Mouse (Mus musculus): ENCODE data around the gene Ccdc186.

Ccdc186 gene

GRCm38 (mm10) chr19:56821798-56822447 lies at the start of gene Ccdc186:
TSS of gene Ccdc186 (minus strand) at chr19:56822190.
- DNase-seq (ENCODE audit: low spot score in 2 of 2): peak; percentile 94 to 96

GRCm38 (mm10) chr19:56867701-56868100 lies 45.7 kb upstream of the Ccdc186 start:
- DNase-seq (ENCODE audit: low spot score in 2 of 2): no peak

GRCm38 (mm10) chr19:56856455-56856854 lies 34.5 kb upstream of the Ccdc186 start:
- no peak for DNase-seq (ENCODE audit: low spot score in 2 of 2)

GRCm38 (mm10) chr19:56852590-56852989 lies 30.6 kb upstream of the Ccdc186 start:
- no peak for DNase-seq (ENCODE audit: low spot score in 2 of 2)

GRCm38 (mm10) chr19:56842974-56843373 lies 21.0 kb upstream of the Ccdc186 start:
- no peak for DNase-seq (ENCODE audit: low spot score in 2 of 2)

- DNase-seq (ENCODE audit: low spot score in 2 of 2): no peak
Observed at GRCm38 (mm10) chr19:56838942-56839706, 17.1 kb upstream of the Ccdc186 start.

DNA sequence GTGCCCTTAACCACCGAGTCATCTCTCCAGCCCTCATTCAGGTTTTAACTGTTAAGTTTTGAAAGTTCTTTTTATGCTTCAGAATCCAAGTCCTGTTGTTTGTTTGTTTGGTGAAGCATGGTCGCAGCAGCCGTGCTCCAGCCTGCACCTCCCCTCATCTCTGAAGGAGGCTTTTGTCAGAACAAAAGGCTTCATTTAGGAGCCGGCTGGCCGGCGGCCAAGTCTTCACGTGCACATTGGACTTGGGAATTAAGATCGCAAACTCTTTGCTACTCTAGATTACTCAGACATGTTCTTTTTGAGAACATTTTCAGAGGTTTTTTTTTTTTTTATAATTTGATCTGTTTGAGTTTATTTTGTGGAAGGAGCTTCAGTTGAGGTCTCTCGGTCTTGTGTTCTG lies 13.3 kb upstream of the Ccdc186 start:
- DNase-seq (ENCODE audit: low spot score in 2 of 2): no peak

DNA sequence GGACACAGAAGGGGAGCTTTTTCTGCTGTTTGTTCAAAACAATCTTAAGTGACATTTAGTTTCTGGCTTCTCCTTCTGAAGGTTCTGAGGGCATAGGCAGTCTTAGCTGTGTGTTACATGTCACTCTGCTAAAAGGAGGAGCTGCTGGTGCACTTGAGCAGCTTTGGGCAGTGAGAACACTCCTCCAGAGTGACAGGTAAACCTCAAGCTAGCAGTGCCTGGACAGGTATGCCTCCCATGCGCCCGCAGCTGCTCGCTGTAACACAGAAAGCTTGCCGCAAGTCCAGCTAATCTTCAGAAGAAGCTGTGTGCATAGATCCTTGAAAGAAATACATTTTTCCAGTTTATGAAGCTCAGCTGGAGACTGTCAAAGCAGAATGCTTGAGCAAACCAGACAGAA lies 8.2 kb upstream of the Ccdc186 start:
- no peak for DNase-seq (ENCODE audit: low spot score in 2 of 2)

GRCm38 (mm10) chr19:56829267-56829666 lies 7.3 kb upstream of the Ccdc186 start:
- DNase-seq (ENCODE audit: low spot score in 2 of 2): no peak

DNA sequence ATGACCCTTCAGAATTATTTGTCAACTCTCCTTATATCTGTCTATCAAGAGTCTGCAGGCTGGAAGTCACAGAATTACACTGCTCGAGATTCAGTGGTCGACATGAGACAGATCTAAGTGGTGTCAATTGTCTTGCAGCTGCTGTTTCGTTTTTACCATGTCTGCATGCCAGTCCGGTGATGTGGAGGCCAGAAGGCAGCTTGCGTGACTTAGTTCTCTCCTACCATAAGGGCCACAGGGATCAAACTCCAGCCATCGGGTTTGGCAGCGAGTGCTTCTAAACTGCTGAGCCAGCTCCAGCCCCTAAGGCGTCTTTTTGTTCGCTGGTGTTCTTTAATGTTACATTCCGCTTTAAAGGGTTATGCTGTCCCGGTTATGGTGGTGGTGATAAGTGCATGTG lies 6.3 kb upstream of the Ccdc186 start:
- no peak for DNase-seq (ENCODE audit: low spot score in 2 of 2)

DNA sequence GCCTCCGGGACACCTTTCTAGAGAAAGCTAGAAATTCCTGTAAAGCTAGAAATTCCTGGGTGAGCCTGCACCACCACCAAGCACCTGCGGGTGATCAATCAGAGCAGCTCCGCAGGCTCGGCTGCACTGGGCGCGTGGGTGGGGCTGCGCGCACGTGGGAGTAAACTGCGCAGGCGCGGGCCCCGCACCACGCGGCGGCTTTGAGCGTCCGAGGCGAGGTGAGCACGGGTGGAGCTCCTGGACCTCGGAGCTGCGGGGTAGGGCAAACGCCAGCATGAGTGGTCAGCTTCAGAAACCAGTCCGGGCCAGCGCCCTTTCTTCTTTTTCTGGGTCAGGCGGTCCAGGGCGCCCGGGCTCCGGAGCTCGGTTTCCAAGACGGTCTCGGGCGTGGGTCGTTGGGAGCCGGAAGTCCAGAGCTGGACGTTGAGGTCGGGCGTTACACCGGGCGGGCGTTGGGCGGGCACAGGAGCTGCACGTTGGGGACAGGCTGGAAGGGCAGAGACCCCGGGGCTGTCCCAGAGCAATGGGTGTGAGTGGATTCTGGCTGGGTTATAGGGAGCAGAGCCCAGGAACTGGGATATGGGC lies 4.1 kb upstream of the Ccdc186 start, which contains the start of gene Tdrd1:
TSS of gene Tdrd1 (plus strand) at position 163 of the 585 bp plus-strand sequence.
- no peak for DNase-seq (ENCODE audit: low spot score in 2 of 2)

GRCm38 (mm10) chr19:56822448-56822836 lies 452 bp upstream of the Ccdc186 start:
- no peak for DNase-seq (ENCODE audit: low spot score in 2 of 2)

- no peak for DNase-seq (ENCODE audit: low spot score in 2 of 2)
Observed at GRCm38 (mm10) chr19:56821040-56821797, 771 bp downstream of the Ccdc186 start.

DNA sequence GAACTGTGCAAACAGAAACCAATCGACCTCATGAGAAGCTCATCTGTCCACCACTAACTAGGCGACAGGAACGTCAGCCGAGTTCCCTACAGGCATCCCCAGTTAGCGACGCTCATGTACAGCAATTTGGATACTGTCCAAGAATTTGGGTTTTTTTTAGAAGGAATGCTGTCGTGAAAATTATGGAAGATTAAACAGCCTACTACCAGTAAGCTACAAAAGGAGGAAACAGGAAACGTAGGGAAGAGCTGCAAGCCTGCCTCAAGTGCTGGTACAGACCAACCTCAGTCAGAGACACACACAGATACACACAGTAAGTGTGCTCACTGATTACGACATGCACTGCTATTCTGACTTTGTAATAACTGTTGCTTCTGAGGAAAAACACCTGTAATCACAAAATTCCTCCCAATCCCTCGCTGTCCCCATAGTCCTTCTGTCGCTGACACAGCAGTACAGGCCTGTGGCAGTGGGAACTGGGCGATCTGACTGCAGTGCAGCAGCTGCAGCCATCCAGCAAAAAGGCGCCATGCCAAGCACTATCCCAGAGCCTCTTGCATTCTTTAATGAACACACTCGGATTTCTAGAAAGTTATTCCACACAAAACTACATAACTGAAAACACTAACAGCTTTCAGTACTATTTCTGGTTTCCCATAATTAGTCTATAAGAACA lies 4.0 kb downstream of the Ccdc186 start:
- DNase-seq (ENCODE audit: low spot score in 2 of 2): no peak

DNA sequence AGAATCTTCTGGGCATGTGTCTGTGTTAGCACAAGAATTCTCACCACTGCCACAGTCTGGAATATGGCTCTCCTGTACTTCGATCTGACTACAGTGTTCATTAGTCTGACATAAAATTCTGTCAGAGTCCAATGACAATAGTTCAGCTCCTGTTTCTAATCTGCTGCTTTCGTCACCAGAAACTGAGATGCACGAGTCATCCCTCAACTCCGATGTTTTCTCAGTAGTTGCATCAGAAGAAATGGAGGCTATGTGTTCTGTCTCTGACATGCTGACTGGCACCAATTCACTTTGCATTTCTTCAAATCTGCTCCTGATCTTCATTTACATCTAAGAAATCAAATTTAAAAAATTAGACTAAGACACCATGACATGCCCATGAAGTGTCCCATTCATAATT lies 8.6 kb downstream of the Ccdc186 start:
- no peak for DNase-seq (ENCODE audit: low spot score in 2 of 2)

DNA sequence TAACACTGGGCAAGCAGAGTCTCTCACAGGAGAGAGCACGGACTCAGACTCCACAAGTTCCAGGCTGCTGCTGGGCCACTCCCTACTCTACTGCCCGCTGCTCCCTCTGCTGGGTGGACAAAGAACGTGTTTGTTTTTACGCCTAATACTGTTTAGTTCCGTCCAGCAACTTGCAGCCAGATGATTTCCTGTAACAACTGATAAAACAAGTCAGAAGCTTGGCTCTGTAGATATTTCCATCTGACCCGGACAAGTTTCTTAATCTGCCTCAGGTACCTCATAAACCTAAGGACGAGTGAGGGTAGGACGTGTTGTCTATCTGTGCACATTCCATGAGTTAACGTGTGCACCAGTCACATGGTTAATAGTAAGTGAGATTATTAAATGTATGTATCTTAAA lies 10.4 kb downstream of the Ccdc186 start:
- DNase-seq (ENCODE audit: low spot score in 2 of 2): peak in 1 of 2 experiments; percentile 50

GRCm38 (mm10) chr19:56810641-56811146 lies 11.3 kb downstream of the Ccdc186 start:
- no peak for DNase-seq (ENCODE audit: low spot score in 2 of 2)

- DNase-seq (ENCODE audit: low spot score in 2 of 2): no peak
Observed at GRCm38 (mm10) chr19:56808771-56809170, 13.2 kb downstream of the Ccdc186 start.

GRCm38 (mm10) chr19:56807122-56807521 lies 14.9 kb downstream of the Ccdc186 start:
- DNase-seq (ENCODE audit: low spot score in 2 of 2): no peak

- no peak for DNase-seq (ENCODE audit: low spot score in 2 of 2)
Observed at GRCm38 (mm10) chr19:56805366-56805765, 16.6 kb downstream of the Ccdc186 start.

DNA sequence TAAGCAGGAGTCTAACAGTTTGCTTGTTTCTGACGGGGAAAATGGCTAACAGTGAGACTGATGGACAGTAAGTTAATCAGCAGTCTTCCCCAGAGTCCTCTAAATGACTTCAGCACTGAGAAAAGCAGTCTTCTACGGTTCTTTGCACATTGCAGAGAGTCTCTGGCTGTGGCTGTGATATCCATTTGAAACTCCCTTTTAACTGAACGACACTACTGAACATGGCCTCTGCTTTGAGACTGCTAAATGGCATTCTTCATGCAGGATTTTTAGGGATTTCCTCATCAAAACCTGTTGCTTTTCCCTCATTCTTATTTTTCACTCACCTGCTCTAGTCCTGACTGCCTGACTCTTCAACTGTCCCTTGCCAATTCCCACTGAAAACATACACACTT lies 19.6 kb downstream of the Ccdc186 start:
- DNase-seq (ENCODE audit: low spot score in 2 of 2): no peak

Measured in spleen, postnatal 14 days (tissue).